Mouse (Mus musculus) lung, postnatal 0 days (tissue): Measurements from ENCODE around the gene Wtap.

ENCODE experiments used
- CTCF ChIP-seq: IDR thresholded peaks from 2 replicates; pipeline ENCODE4 v1.5.1; 2016; ENCODE audit warnings: antibody characterized with exemption, mild to moderate bottlenecking
- EP300 ChIP-seq: IDR thresholded peaks from 2 replicates; pipeline ENCODE4 v1.6.1; 2016; ENCODE audit warnings: antibody characterized with exemption, mild to moderate bottlenecking, control low read depth

GRCm38 (mm10) chr17:12973851-12974250 lies 20.1 kb downstream of the Wtap start:
- TF ChIP-seq CTCF (no peak), EP300 (no peak)
